Mouse (Mus musculus) lung, postnatal 0 days (tissue): Measurements from ENCODE around the gene Cyp2w1. TPM values are rescaled to one million over a fixed set of nuclear protein-coding genes. Genes with fewer than 3 reads are reported as not detected.
"Not testable (repeated sequence)": the region's sequence is repeated elsewhere in the genome, so short reads cannot be mapped to it uniquely, and the experiment has no call there.

ENCODE experiments used
- ATAC-seq: fragments of 200-750 bp; cut with Nextera tagmentation; 2 replicates; pipeline ENCODE4 v1.8.0; 2017; ENCODE audit warnings: moderate library complexity
- DNase-seq: peaks from one replicate; pipeline ENCODE4 v3.0.0-alpha.2; 2016; ENCODE audit warnings: low spot score
- H3K27ac ChIP-seq: fragments of 300-500 bp; sonication (generic); 2 replicates; pipeline ENCODE4 v1.5.1; 2014; ENCODE audit warnings: antibody characterized with exemption, mild to moderate bottlenecking, low read length, mixed read lengths
- H3K27me3 ChIP-seq: fragments of 300-500 bp; sonication (generic); replicated peaks from 2 replicates; pipeline ENCODE4 v1.6.1; 2014; ENCODE audit warnings: low read length, mixed read lengths; ENCODE audit not compliant: insufficient read depth
- H3K36me3 ChIP-seq: fragments of 300-500 bp; sonication (generic); 2 replicates; pipeline ENCODE4 v1.6.1; 2014; ENCODE audit warnings: low read length, mixed read lengths; ENCODE audit not compliant: insufficient read depth
- H3K4me1 ChIP-seq: fragments of 300-500 bp; sonication (generic); 2 replicates; pipeline ENCODE4 v1.6.1; 2014; ENCODE audit warnings: antibody characterized with exemption, low read depth, low read length, mixed read lengths; ENCODE audit not compliant: insufficient read depth
- H3K4me2 ChIP-seq: fragments of 300-500 bp; sonication (generic); replicated peaks from 2 replicates; pipeline ENCODE4 v1.6.1; 2014; ENCODE audit warnings: low read depth, mild to moderate bottlenecking, low read length, moderate library complexity, mixed read lengths
- H3K4me3 ChIP-seq: fragments of 300-500 bp; sonication (generic); 2 replicates; pipeline ENCODE4 v1.5.1; 2014; ENCODE audit warnings: low read depth, low read length
- H3K9ac ChIP-seq: fragments of 300-500 bp; sonication (generic); replicated peaks from 2 replicates; pipeline ENCODE4 v1.6.1; 2014; ENCODE audit warnings: low read depth, mild to moderate bottlenecking
- H3K9me3 ChIP-seq: fragments of 300-500 bp; sonication (generic); 2 replicates; pipeline ENCODE4 v1.6.1; 2016; ENCODE audit warnings: low read length, mixed read lengths
- CTCF ChIP-seq: IDR thresholded peaks from 2 replicates; pipeline ENCODE4 v1.5.1; 2016; ENCODE audit warnings: antibody characterized with exemption, mild to moderate bottlenecking
- EP300 ChIP-seq: IDR thresholded peaks from 2 replicates; pipeline ENCODE4 v1.6.1; 2016; ENCODE audit warnings: antibody characterized with exemption, mild to moderate bottlenecking, control low read depth
- WGBS: fragments of 180-500 bp; shearing (Covaris S2); extraction: QIAGEN DNeasy Blood & Tissue Kit; methylation state at CpG from one replicate; pipeline ENCODE4 v1.1.7; 2014; 5-methylcytosine and 5-hydroxymethylcytosine counted together
- polyA plus RNA-seq: library from polyadenylated mRNA; unstranded; fragments of >200 nt; fragmentation: Nextera tagmentation; extraction: Ambion mirVana; gene quantifications from 2 replicates; pipeline ENCODE4 v1.2.1, GENCODE M21; 2015

Cyp2w1 gene
- polyA plus RNA-seq, 1 experiment from 2014 or later: not detected

- Histone ChIP-seq H3K4me3 (no peak overlapping the region), H3K36me3 (peaks cover 10% of the 10 kb centered on the region), H3K9me3 (no peaks in the 10 kb centered on the region), H3K4me1 (peaks cover 37% of the 10 kb centered on the region), H3K9ac (no peak overlapping the region; the same call in 1 of the 2 replicates), H3K4me2 (0 out of 2 replicates have a peak overlapping the region, but pooled peaks have one; percentile 17), H3K27me3 (no peaks in the 10 kb centered on the region), H3K27ac (peak overlapping the region; percentile 79)
- no peak; the same call in 1 of the 2 replicates for TF ChIP-seq CTCF
- TF ChIP-seq EP300: peak; percentile 85
- DNase-seq: peak; percentile 72
- ATAC-seq: peak; percentile 46
- 60% methylated on average over 4 of the region's 4 CpGs for WGBS
Observed at GRCm38 (mm10) chr5:139388195-139388570, 35.8 kb downstream of the Cyp2w1 start.

GRCm38 (mm10) chr5:139388694-139389675 lies 36.6 kb downstream of the Cyp2w1 start:
- Histone ChIP-seq H3K27me3 (no peaks in the 10 kb centered on the region), H3K9ac (no peak overlapping the region; the same call in none of the 2 replicates), H3K27ac (peak overlapping the region; percentile 79), H3K4me3 (no peak overlapping the region), H3K36me3 (peaks cover 18% of the 10 kb centered on the region), H3K4me1 (peaks cover 35% of the 10 kb centered on the region), H3K9me3 (no peaks in the 10 kb centered on the region), H3K4me2 (0 out of 2 replicates have a peak overlapping the region, but pooled peaks have one; percentile 17)
- DNase-seq: no peak
- no peak for ATAC-seq
- TF ChIP-seq EP300 (no peak), CTCF (no peak)
- WGBS: 69% methylated on average over 17 of the region's 17 CpGs

- peak; percentile 94 for TF ChIP-seq EP300
- peak; percentile 31 for TF ChIP-seq CTCF
- ATAC-seq (peak; percentile 90), DNase-seq (peak; percentile 93)
- H3K27me3 ChIP-seq: no peaks in the 10 kb centered on the region
- H3K4me3 ChIP-seq: no peak overlapping the region
- peak overlapping the region; percentile 79 for H3K27ac ChIP-seq
- peak overlapping the region; percentile 32 for H3K4me2 ChIP-seq
- H3K9me3 ChIP-seq: no peaks in the 10 kb centered on the region
- H3K4me1 ChIP-seq: peaks cover 34% of the 10 kb centered on the region
- no peak overlapping the region for H3K9ac ChIP-seq
- 1% methylated on average over 6 of the region's 6 CpGs for WGBS
- H3K36me3 ChIP-seq: peaks cover 25% of the 10 kb centered on the region
Observed at GRCm38 (mm10) chr5:139389676-139390061, 37.3 kb downstream of the Cyp2w1 start.

- not testable (repeated sequence) for H3K27me3 ChIP-seq, H3K4me3 ChIP-seq, ATAC-seq, H3K9me3 ChIP-seq, DNase-seq, H3K9ac ChIP-seq
- Histone ChIP-seq H3K4me2 (peak overlapping the region; percentile 32; the same call in 1 of the 2 replicates), H3K27ac (peak overlapping the region; percentile 79), H3K4me1 (peaks cover 26% of the 10 kb centered on the region), H3K36me3 (peaks cover 25% of the 10 kb centered on the region)
- 78% methylated on average over 5 of the region's 5 CpGs for WGBS
Observed at GRCm38 (mm10) chr5:139390324-139391119, 38.1 kb downstream of the Cyp2w1 start.

GRCm38 (mm10) chr5:139391309-139391990 lies 39.0 kb downstream of the Cyp2w1 start:
- 63% methylated on average over 11 of the region's 11 CpGs for WGBS

More at GRCm38 (mm10) chr5:139391309-139391990, 39.0 kb downstream of the Cyp2w1 start:
- TF ChIP-seq EP300: no peak
- TF ChIP-seq CTCF: no peak
- Histone ChIP-seq H3K4me2 (0 out of 2 replicates have a peak overlapping the region, but pooled peaks have one; percentile 2), H3K9me3 (no peaks in the 10 kb centered on the region), H3K27me3 (no peaks in the 10 kb centered on the region), H3K27ac (peak overlapping the region; percentile 9; the same call in 1 of the 2 replicates), H3K4me3 (no peak overlapping the region), H3K36me3 (peaks cover 25% of the 10 kb centered on the region), H3K9ac (no peak overlapping the region), H3K4me1 (peaks cover 26% of the 10 kb centered on the region)
- ATAC-seq (no peak), DNase-seq (no peak)
